Mouse (Mus musculus) myocyte (in vitro differentiated cells): ENCODE measurements around the gene Soat1. TPM values are rescaled to one million over a fixed set of nuclear protein-coding genes. Genes with fewer than 3 reads are reported as not detected.

Experiments used
- H3K27me3 ChIP-seq: one replicate; pipeline ENCODE4 v1.6.1; 2011; ENCODE audit not compliant: control insufficient read depth, insufficient read depth, insufficient read length
- H3K36me3 ChIP-seq: one replicate; pipeline ENCODE4 v1.6.1; 2011; ENCODE audit not compliant: control insufficient read depth, insufficient read depth
- H3K4me2 ChIP-seq: one replicate; pipeline ENCODE4 v1.6.1; 2011; ENCODE audit warnings: low read depth, control low read depth
- H3K4me3 ChIP-seq: one replicate; pipeline ENCODE4 v1.5.1; 2011; ENCODE audit warnings: mild to moderate bottlenecking, control low read depth, moderate library complexity
- H3K79me2 ChIP-seq: one replicate; pipeline ENCODE4 v1.6.1; 2011; ENCODE audit not compliant: control insufficient read depth, insufficient read depth
- H3ac ChIP-seq: one replicate; pipeline ENCODE4 v1.6.1; 2011; ENCODE audit not compliant: control insufficient read depth, insufficient read length
- CEBPB ChIP-seq: IDR thresholded peaks from 2 replicates; pipeline ENCODE4 v1.6.1; 2011; ENCODE audit warnings: mild to moderate bottlenecking, moderate library complexity; ENCODE audit not compliant: poor library complexity, insufficient read depth, severe bottlenecking
- E2F4 ChIP-seq: IDR thresholded peaks from one replicate; pipeline ENCODE4 v1.6.1; 2011; ENCODE audit warnings: mild to moderate bottlenecking, control low read depth, moderate library complexity; ENCODE audit not compliant: insufficient read depth
- MAX ChIP-seq: IDR thresholded peaks from one replicate; pipeline ENCODE4 v1.6.1; 2011; ENCODE audit warnings: low read depth, mild to moderate bottlenecking, control low read depth
- MYOD1 ChIP-seq, 3 experiments: IDR thresholded peaks; one replicate each; pipeline ENCODE4 v1.6.1; 2011; ENCODE audit warnings: control low read depth in 2 of 3, low read depth in 2 of 3, mild to moderate bottlenecking in 2 of 3, moderate library complexity in 1 of 3; ENCODE audit not compliant: insufficient read length in 2 of 3, control insufficient read depth in 1 of 3
- MYOG ChIP-seq, 3 experiments: IDR thresholded peaks; one replicate each; pipeline ENCODE4 v1.6.1; 2011; ENCODE audit warnings: control low read depth in 2 of 3, low read depth in 2 of 3, mild to moderate bottlenecking in 2 of 3; ENCODE audit not compliant: insufficient read length in 2 of 3, control insufficient read depth in 1 of 3, insufficient read depth in 1 of 3
- POLR2A ChIP-seq: IDR thresholded peaks from one replicate; pipeline ENCODE4 v1.6.1; 2011; ENCODE audit warnings: low read depth, mild to moderate bottlenecking, control low read depth, moderate library complexity; ENCODE audit not compliant: insufficient read length
- POLR2AphosphoS2 ChIP-seq: IDR thresholded peaks from one replicate; pipeline ENCODE4 v1.6.1; 2011; ENCODE audit warnings: low read depth, control low read depth; ENCODE audit not compliant: insufficient read length
- REST ChIP-seq: IDR thresholded peaks from one replicate; pipeline ENCODE4 v1.6.1; 2011; ENCODE audit warnings: mild to moderate bottlenecking, control low read depth, moderate library complexity; ENCODE audit not compliant: insufficient read depth, insufficient read length
- SRF ChIP-seq: IDR thresholded peaks from one replicate; pipeline ENCODE4 v1.6.1; 2011; ENCODE audit warnings: low read depth; ENCODE audit not compliant: control insufficient read depth, insufficient read length
- TCF12 ChIP-seq: IDR thresholded peaks from one replicate; pipeline ENCODE4 v1.6.1; 2011; ENCODE audit warnings: mild to moderate bottlenecking, control low read depth; ENCODE audit not compliant: poor library complexity, insufficient read depth, severe bottlenecking
- TCF3 ChIP-seq: IDR thresholded peaks from one replicate; pipeline ENCODE4 v1.6.1; 2011; ENCODE audit warnings: low read depth, control low read depth; ENCODE audit not compliant: insufficient read length
- USF1 ChIP-seq: IDR thresholded peaks from one replicate; pipeline ENCODE4 v1.6.1; 2011; ENCODE audit warnings: low read depth, mild to moderate bottlenecking, control low read depth, moderate library complexity
- polyA plus RNA-seq: library from polyadenylated mRNA; unstranded; fragments of >200 nt; fragmentation: generic; extraction: Trizol; gene quantifications from one replicate; pipeline ENCODE4 v1.2.1, GENCODE M21; 2012; ENCODE audit warnings: missing spikeins

Soat1 gene
- polyA plus RNA-seq, 1 experiment = 42.2 TPM

DNA sequence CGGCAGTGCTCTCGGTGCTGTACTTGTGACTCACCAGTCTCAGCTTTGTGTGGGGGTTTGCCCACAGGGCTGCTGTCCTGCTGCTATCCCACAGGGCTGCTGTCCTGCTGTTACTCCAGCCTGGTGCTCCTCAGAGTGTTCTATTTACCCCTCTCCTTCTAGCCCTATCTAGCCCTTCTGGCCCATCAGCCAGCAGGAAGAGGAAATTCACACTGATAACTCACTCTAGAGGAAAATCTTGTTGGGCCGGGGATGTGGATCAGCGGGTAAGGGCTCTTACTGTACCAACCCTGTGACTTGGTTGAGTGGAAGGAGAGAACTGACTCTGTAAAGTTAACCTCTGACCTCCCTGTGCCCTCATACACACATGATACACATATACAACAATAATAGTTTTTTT, 81.0 kb downstream of the Soat1 start:
- no peaks in the 10 kb centered on the region for H3K27me3 ChIP-seq
- no peak overlapping the region for H3ac ChIP-seq
- no peak overlapping the region for H3K4me2 ChIP-seq
- H3K36me3 ChIP-seq = no peaks in the 10 kb centered on the region
- no peaks in the 10 kb centered on the region for H3K79me2 ChIP-seq
- H3K4me3 ChIP-seq = no peak overlapping the region
- TF ChIP-seq TCF3 = no peak
- no peak for TF ChIP-seq SRF
- TF ChIP-seq MAX = no peak
- no peak for TF ChIP-seq CEBPB
- TF ChIP-seq MYOD1 (IDR thresholded peaks at IDR 0.05; ENCODE audit: control insufficient read depth in 1 of 3, insufficient read length in 2 of 3, low read depth in 2 of 3) = no peak
- TF ChIP-seq REST = no peak
- no peak for TF ChIP-seq POLR2A
- no peak for TF ChIP-seq TCF12
- TF ChIP-seq MYOG (IDR thresholded peaks at IDR 0.05; ENCODE audit: control insufficient read depth in 1 of 3, insufficient read depth in 1 of 3, insufficient read length in 2 of 3, low read depth in 2 of 3) = no peak
- no peak for TF ChIP-seq POLR2AphosphoS2
- no peak for TF ChIP-seq E2F4
- no peak for TF ChIP-seq USF1

DNA sequence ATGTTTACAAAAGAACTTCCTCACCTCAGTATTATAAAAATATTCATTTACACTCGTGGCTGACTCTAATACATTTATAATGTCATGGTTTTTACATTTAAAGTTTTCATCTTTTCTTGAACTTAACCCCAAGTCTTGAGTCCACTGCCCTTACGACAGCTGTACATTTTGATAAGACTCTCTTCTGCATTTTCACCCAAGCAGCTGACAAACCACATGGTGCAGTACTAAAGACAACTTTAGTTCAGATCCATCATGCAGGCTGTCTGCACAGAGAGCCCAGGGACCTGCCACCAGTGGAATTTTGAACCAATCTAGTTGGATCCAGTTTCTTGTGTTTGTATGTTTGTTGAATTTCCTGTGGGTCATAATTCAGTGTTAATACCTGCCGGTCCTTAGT, 87.3 kb downstream of the Soat1 start:
- no peaks in the 10 kb centered on the region for H3K79me2 ChIP-seq
- no peaks in the 10 kb centered on the region for H3K27me3 ChIP-seq
- H3K4me3 ChIP-seq = no peak overlapping the region
- TF ChIP-seq MYOD1 (IDR thresholded peaks at IDR 0.05; ENCODE audit: control insufficient read depth in 1 of 3, insufficient read length in 2 of 3, low read depth in 2 of 3) = peak in 1 of 3 experiments; percentile 29
- TF ChIP-seq MYOG (IDR thresholded peaks at IDR 0.05; ENCODE audit: control insufficient read depth in 1 of 3, insufficient read depth in 1 of 3, insufficient read length in 2 of 3, low read depth in 2 of 3) = peak in 1 of 3 experiments; percentile 15
- no peak for TF ChIP-seq REST
- H3K4me2 ChIP-seq = no peak overlapping the region
- H3ac ChIP-seq = no peak overlapping the region
- no peaks in the 10 kb centered on the region for H3K36me3 ChIP-seq

DNA sequence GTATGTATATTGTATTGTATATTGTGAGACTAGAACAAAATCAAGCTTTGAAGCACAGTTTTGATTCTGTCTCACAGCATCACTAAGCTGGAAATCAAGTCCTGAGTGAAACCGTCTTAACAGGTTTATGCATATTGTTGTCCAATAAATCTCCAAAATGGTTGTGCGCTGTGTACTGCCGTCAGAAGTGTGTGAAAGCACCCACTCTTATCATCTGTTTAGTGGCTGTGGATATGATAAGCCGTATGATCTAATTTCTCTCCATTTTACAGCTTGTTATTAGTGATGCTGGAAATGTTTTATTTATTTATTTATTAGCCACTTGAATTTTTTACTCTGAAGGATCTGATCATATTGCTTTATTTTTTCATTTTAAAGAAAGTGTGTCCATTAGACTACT, 87.9 kb downstream of the Soat1 start:
- H3K4me2 ChIP-seq = no peak overlapping the region
- no peaks in the 10 kb centered on the region for H3K79me2 ChIP-seq
- no peak for TF ChIP-seq MYOG (IDR thresholded peaks at IDR 0.05; ENCODE audit: control insufficient read depth in 1 of 3, insufficient read depth in 1 of 3, insufficient read length in 2 of 3, low read depth in 2 of 3)
- TF ChIP-seq SRF = no peak
- no peak for TF ChIP-seq MAX
- TF ChIP-seq TCF3 = no peak
- TF ChIP-seq USF1 = no peak
- no peak for TF ChIP-seq CEBPB
- no peak for TF ChIP-seq E2F4
- TF ChIP-seq POLR2AphosphoS2 = no peak
- TF ChIP-seq POLR2A = no peak
- no peak for TF ChIP-seq REST
- no peak for TF ChIP-seq TCF12
- TF ChIP-seq MYOD1 (IDR thresholded peaks at IDR 0.05; ENCODE audit: control insufficient read depth in 1 of 3, insufficient read length in 2 of 3, low read depth in 2 of 3) = no peak
- H3K36me3 ChIP-seq = no peaks in the 10 kb centered on the region
- no peak overlapping the region for H3ac ChIP-seq
- H3K4me3 ChIP-seq = no peak overlapping the region
- H3K27me3 ChIP-seq = no peaks in the 10 kb centered on the region

DNA sequence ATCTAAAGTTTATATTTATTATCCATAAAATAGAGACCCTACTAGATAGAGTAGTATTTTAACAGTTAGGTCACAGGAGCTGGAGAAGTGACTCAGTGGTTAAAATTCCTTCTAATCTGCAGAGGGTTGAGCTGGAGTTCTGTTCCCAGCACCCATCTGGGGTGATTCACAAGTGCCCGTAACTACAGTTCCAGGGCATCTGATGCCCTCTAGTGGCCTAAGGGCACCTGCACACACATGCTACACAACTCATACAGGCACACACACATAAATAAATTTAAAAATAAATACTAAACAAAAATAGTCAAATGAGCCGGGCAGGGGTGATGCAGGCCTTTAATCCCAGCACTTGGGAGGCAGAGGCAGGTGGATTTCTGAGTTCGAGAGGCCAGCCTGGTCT, 92.9 kb downstream of the Soat1 start:
- Histone ChIP-seq H3K4me2 (no peak overlapping the region), H3K27me3 (no peaks in the 10 kb centered on the region), H3ac (no peak overlapping the region), H3K36me3 (no peaks in the 10 kb centered on the region), H3K4me3 (no peak overlapping the region), H3K79me2 (no peaks in the 10 kb centered on the region)
- TF ChIP-seq TCF12 (no peak), POLR2A (no peak), USF1 (no peak), REST (no peak), TCF3 (no peak), CEBPB (no peak), MYOD1 (IDR thresholded peaks at IDR 0.05; ENCODE audit: control insufficient read depth in 1 of 3, insufficient read length in 2 of 3, low read depth in 2 of 3) (no peak), SRF (no peak), MYOG (IDR thresholded peaks at IDR 0.05; ENCODE audit: control insufficient read depth in 1 of 3, insufficient read depth in 1 of 3, insufficient read length in 2 of 3, low read depth in 2 of 3) (no peak), E2F4 (no peak), POLR2AphosphoS2 (no peak), MAX (no peak)

Other genes starting within 250 kb of the Soat1 start
- 0.05 TPM for gene Tdrd5, start 170.7 kb downstream of the Soat1 start, polyA plus RNA-seq
- gene Nphs2, start 163.6 kb downstream of the Soat1 start, polyA plus RNA-seq = 0.02 TPM
- 1,070 TPM for gene Gm2000, start 108.3 kb downstream of the Soat1 start, polyA plus RNA-seq
- 0.11 TPM for gene Axdnd1, start 53.2 kb downstream of the Soat1 start, polyA plus RNA-seq
- gene Gm10031, start 49.7 kb upstream of the Soat1 start, polyA plus RNA-seq = 3.6 TPM
- gene Abl2, start 84.5 kb upstream of the Soat1 start, polyA plus RNA-seq = 17.9 TPM
- 45.9 TPM for gene Tor3a, start 200.0 kb upstream of the Soat1 start, polyA plus RNA-seq
- 22.9 TPM for gene Fam20b, start 244.8 kb upstream of the Soat1 start, polyA plus RNA-seq